Mouse (Mus musculus): ENCODE results near the gene Dmrtb1. TPM values are rescaled to one million over a fixed set of nuclear protein-coding genes. Genes with fewer than 3 reads are reported as not detected.

Dmrtb1 gene
- total RNA-seq (2014; rRNA removed): not detected in 2 replicates
- polyA plus RNA-seq (2012; rRNA removed): not detected in 2 replicates

- Histone ChIP-seq H3K4me1 (ENCODE audit: control insufficient read depth, insufficient read depth, low read length) (no peaks in the 10 kb centered on the region), H3K27me3 (ENCODE audit: control insufficient read depth, insufficient read depth, low read length) (peaks cover 16% of the 10 kb centered on the region; the same call in 1 of the 2 replicates), H3K36me3 (ENCODE audit: control insufficient read depth, insufficient read depth, low read length) (no peaks in the 10 kb centered on the region), H3K79me2 (ENCODE audit: control insufficient read depth, insufficient read depth, low read length) (no peaks in the 10 kb centered on the region), H3K4me3 (ENCODE audit: insufficient read depth, low read depth, low read length) (no peak within 1 kb of the TSS), H3K9ac (ENCODE audit: low read depth, low read length) (no peak within 1 kb of the TSS), H3K27ac (replicated peaks; ENCODE audit: insufficient read depth, low read depth, low read length) (no peak within 1 kb of the TSS)
- WGBS: 86% methylated on average over 14 of the region's 14 CpGs
- TF ChIP-seq CTCF (IDR thresholded peaks at IDR 0.05; ENCODE audit: low read depth, low read length): no peak
- no peak for TF ChIP-seq POLR2A (IDR thresholded peaks at IDR 0.05; ENCODE audit: extremely low read depth, insufficient read depth, low read length)
- no peak for DNase-seq (ENCODE audit: extremely low read depth, low read depth, low spot score)
These were observed at the start of gene Dmrtb1 for GRCm38 (mm10) chr4:107684130-107684529. Gene Dmrtb1 (minus strand): TSS chr4:107684230.

GRCm38 (mm10) chr4:107733603-107734002 is 49.6 kb upstream of the Dmrtb1 start:
- Histone ChIP-seq H3K27me3 (ENCODE audit: control insufficient read depth, insufficient read depth, low read length) (peaks cover 3% of the 10 kb centered on the region; the same call in 1 of the 2 replicates), H3K79me2 (ENCODE audit: control insufficient read depth, insufficient read depth, low read length) (no peaks in the 10 kb centered on the region), H3K36me3 (ENCODE audit: control insufficient read depth, insufficient read depth, low read length) (no peaks in the 10 kb centered on the region), H3K4me1 (ENCODE audit: control insufficient read depth, insufficient read depth, low read length) (no peaks in the 10 kb centered on the region), H3K4me3 (ENCODE audit: insufficient read depth, low read depth, low read length) (no peak overlapping the region), H3K9ac (ENCODE audit: low read depth, low read length) (no peak overlapping the region), H3K27ac (replicated peaks; ENCODE audit: insufficient read depth, low read depth, low read length) (no peak overlapping the region)
- 43% methylated on average over 3 of the region's 3 CpGs for WGBS
- DNase-seq (ENCODE audit: extremely low read depth, low read depth, low spot score): no peak
- TF ChIP-seq CTCF (IDR thresholded peaks at IDR 0.05; ENCODE audit: low read depth, low read length) (no peak), POLR2A (IDR thresholded peaks at IDR 0.05; ENCODE audit: extremely low read depth, insufficient read depth, low read length) (no peak)

- TF ChIP-seq POLR2A (IDR thresholded peaks at IDR 0.05; ENCODE audit: extremely low read depth, insufficient read depth, low read length): no peak
- no peak for TF ChIP-seq CTCF (IDR thresholded peaks at IDR 0.05; ENCODE audit: low read depth, low read length)
- WGBS: 30% methylated on average over 4 of the region's 4 CpGs
- Histone ChIP-seq H3K27ac (replicated peaks; ENCODE audit: insufficient read depth, low read depth, low read length) (no peak overlapping the region), H3K4me3 (ENCODE audit: insufficient read depth, low read depth, low read length) (no peak overlapping the region), H3K4me1 (ENCODE audit: control insufficient read depth, insufficient read depth, low read length) (no peaks in the 10 kb centered on the region), H3K79me2 (ENCODE audit: control insufficient read depth, insufficient read depth, low read length) (no peaks in the 10 kb centered on the region), H3K36me3 (ENCODE audit: control insufficient read depth, insufficient read depth, low read length) (no peaks in the 10 kb centered on the region), H3K9ac (ENCODE audit: low read depth, low read length) (no peak overlapping the region), H3K27me3 (ENCODE audit: control insufficient read depth, insufficient read depth, low read length) (peaks cover 3% of the 10 kb centered on the region; the same call in 1 of the 2 replicates)
- no peak for DNase-seq (ENCODE audit: extremely low read depth, low read depth, low spot score)
These were observed 48.6 kb upstream of the Dmrtb1 start for GRCm38 (mm10) chr4:107732624-107733023.

- Histone ChIP-seq H3K36me3 (ENCODE audit: control insufficient read depth, insufficient read depth, low read length) (no peaks in the 10 kb centered on the region), H3K79me2 (ENCODE audit: control insufficient read depth, insufficient read depth, low read length) (no peaks in the 10 kb centered on the region), H3K27me3 (ENCODE audit: control insufficient read depth, insufficient read depth, low read length) (peaks cover 3% of the 10 kb centered on the region; the same call in 1 of the 2 replicates), H3K4me3 (ENCODE audit: insufficient read depth, low read depth, low read length) (no peak overlapping the region), H3K27ac (replicated peaks; ENCODE audit: insufficient read depth, low read depth, low read length) (no peak overlapping the region), H3K9ac (ENCODE audit: low read depth, low read length) (no peak overlapping the region), H3K4me1 (ENCODE audit: control insufficient read depth, insufficient read depth, low read length) (no peaks in the 10 kb centered on the region)
- 53% methylated on average over 4 of the region's 4 CpGs for WGBS
- no peak for TF ChIP-seq CTCF (IDR thresholded peaks at IDR 0.05; ENCODE audit: low read depth, low read length)
- no peak for TF ChIP-seq POLR2A (IDR thresholded peaks at IDR 0.05; ENCODE audit: extremely low read depth, insufficient read depth, low read length)
- DNase-seq (ENCODE audit: extremely low read depth, low read depth, low spot score): no peak
These were observed 48.2 kb upstream of the Dmrtb1 start for GRCm38 (mm10) chr4:107732182-107732581.

- Histone ChIP-seq H3K36me3 (ENCODE audit: control insufficient read depth, insufficient read depth, low read length) (no peaks in the 10 kb centered on the region), H3K27ac (replicated peaks; ENCODE audit: insufficient read depth, low read depth, low read length) (no peak overlapping the region), H3K27me3 (ENCODE audit: control insufficient read depth, insufficient read depth, low read length) (peaks cover 3% of the 10 kb centered on the region; the same call in 1 of the 2 replicates), H3K4me1 (ENCODE audit: control insufficient read depth, insufficient read depth, low read length) (no peaks in the 10 kb centered on the region), H3K9ac (ENCODE audit: low read depth, low read length) (no peak overlapping the region), H3K4me3 (ENCODE audit: insufficient read depth, low read depth, low read length) (no peak overlapping the region), H3K79me2 (ENCODE audit: control insufficient read depth, insufficient read depth, low read length) (no peaks in the 10 kb centered on the region)
- 76% methylated on average over 8 of the region's 8 CpGs for WGBS
- no peak for DNase-seq (ENCODE audit: extremely low read depth, low read depth, low spot score)
- TF ChIP-seq CTCF (IDR thresholded peaks at IDR 0.05; ENCODE audit: low read depth, low read length) (no peak), POLR2A (IDR thresholded peaks at IDR 0.05; ENCODE audit: extremely low read depth, insufficient read depth, low read length) (no peak)
These were observed 47.0 kb upstream of the Dmrtb1 start for GRCm38 (mm10) chr4:107731088-107731465.

GRCm38 (mm10) chr4:107730391-107731087 is 46.5 kb upstream of the Dmrtb1 start:
- H3K79me2 ChIP-seq (ENCODE audit: control insufficient read depth, insufficient read depth, low read length): no peaks in the 10 kb centered on the region
- H3K9ac ChIP-seq (ENCODE audit: low read depth, low read length): no peak overlapping the region
- no peak for DNase-seq (ENCODE audit: extremely low read depth, low read depth, low spot score)
- no peak for TF ChIP-seq CTCF (IDR thresholded peaks at IDR 0.05; ENCODE audit: low read depth, low read length)
- no peak for TF ChIP-seq POLR2A (IDR thresholded peaks at IDR 0.05; ENCODE audit: extremely low read depth, insufficient read depth, low read length)
- no peak overlapping the region for H3K27ac ChIP-seq (replicated peaks; ENCODE audit: insufficient read depth, low read depth, low read length)
- peaks cover 3% of the 10 kb centered on the region; the same call in 1 of the 2 replicates for H3K27me3 ChIP-seq (ENCODE audit: control insufficient read depth, insufficient read depth, low read length)
- no peaks in the 10 kb centered on the region for H3K36me3 ChIP-seq (ENCODE audit: control insufficient read depth, insufficient read depth, low read length)
- 85% methylated on average over 15 of the region's 15 CpGs for WGBS
- H3K4me3 ChIP-seq (ENCODE audit: insufficient read depth, low read depth, low read length): no peak overlapping the region
- H3K4me1 ChIP-seq (ENCODE audit: control insufficient read depth, insufficient read depth, low read length): no peaks in the 10 kb centered on the region

All from liver, adult 2 months (tissue).